Mouse (Mus musculus) ES-E14 (cell line): Measurements from ENCODE around the gene Hectd1. TPM values are rescaled to one million over a fixed set of nuclear protein-coding genes. Genes with fewer than 3 reads are reported as not detected.
A peak's percentile ranks its signal among the peaks of the same experiment; 100 is the strongest.

ENCODE experiments used
- DNase-seq: peaks from one replicate; pipeline ENCODE4 v3.0.0-alpha.2; 2013; ENCODE audit warnings: low read depth, low spot score
- H3K27ac ChIP-seq: 2 replicates; pipeline ENCODE4 v1.5.1; 2012; ENCODE audit warnings: low read depth, mild to moderate bottlenecking, low read length, moderate library complexity, mixed read lengths; ENCODE audit not compliant: poor library complexity, insufficient read depth, severe bottlenecking
- H3K36me3 ChIP-seq: 2 replicates; pipeline ENCODE4 v1.6.1; 2012; ENCODE audit warnings: mild to moderate bottlenecking, low read length, moderate library complexity, mixed read lengths; ENCODE audit not compliant: control insufficient read depth, poor library complexity, insufficient read depth, severe bottlenecking
- H3K4me1 ChIP-seq, 2 experiments: fragments of 150-350 bp in 1 of 2; sonication (generic) in 1 of 2; 2 replicates each; pipeline ENCODE4 v1.6.1; 2012; ENCODE audit warnings: low read length in 2 of 2, mild to moderate bottlenecking in 1 of 2, mixed read lengths in 1 of 2; ENCODE audit not compliant: control insufficient read depth in 2 of 2, insufficient read depth in 2 of 2, poor library complexity in 1 of 2
- H3K4me3 ChIP-seq, 2 experiments: fragments of 150-350 bp in 1 of 2; sonication (generic) in 1 of 2; 2 replicates each; pipeline ENCODE4 v1.5.1; 2012; ENCODE audit warnings: low read length in 2 of 2, low read depth in 1 of 2, mild to moderate bottlenecking in 1 of 2, mixed read lengths in 1 of 2; ENCODE audit not compliant: insufficient read depth in 1 of 2, poor library complexity in 1 of 2, severe bottlenecking in 1 of 2
- H3K9ac ChIP-seq: 2 replicates; pipeline ENCODE4 v1.6.1; 2012; ENCODE audit warnings: low read depth, mild to moderate bottlenecking, low read length, mixed read lengths; ENCODE audit not compliant: poor library complexity, insufficient read depth, severe bottlenecking
- H3K9me3 ChIP-seq: fragments of 150-350 bp; sonication (generic); 2 replicates; pipeline ENCODE4 v1.6.1; 2012; ENCODE audit warnings: low read depth, mild to moderate bottlenecking, low read length; ENCODE audit not compliant: control insufficient read depth, insufficient read depth
- CHD2 ChIP-seq: IDR thresholded peaks from 2 replicates; pipeline ENCODE4 v1.6.1; 2014; ENCODE audit warnings: mild to moderate bottlenecking, low read depth, low read length, inconsistent platforms
- HCFC1 ChIP-seq: IDR thresholded peaks from 2 replicates; pipeline ENCODE4 v1.6.1; 2012; ENCODE audit warnings: low read length, inconsistent platforms, borderline replicate concordance; ENCODE audit not compliant: insufficient read depth
- MAFK ChIP-seq: IDR thresholded peaks from 2 replicates; pipeline ENCODE4 v1.6.1; 2014; ENCODE audit warnings: mild to moderate bottlenecking, low read depth, low read length, inconsistent platforms; ENCODE audit not compliant: insufficient read depth
- ZC3H11A ChIP-seq: IDR thresholded peaks from 2 replicates; pipeline ENCODE4 v1.6.1; 2012; ENCODE audit warnings: low read depth, mild to moderate bottlenecking, inconsistent platforms, low read length, borderline replicate concordance
- ZNF384 ChIP-seq: IDR thresholded peaks from 2 replicates; pipeline ENCODE4 v1.6.1; 2012; ENCODE audit warnings: low read depth, low read length, inconsistent platforms
- in situ Hi-C, 2 experiments: fragments of 600-800 bp; cut with MboI; formaldehyde crosslinking; loops; one replicate each; pipeline ENCODE4 v1.15.1; 2025; ENCODE audit warnings: low sequenced_read_pairs in 2 of 2, inconsistent platforms in 1 of 2; ENCODE audit not compliant: unreplicated experiment in 2 of 2
- total RNA-seq: library from RNA; depleted of rRNA; stranded (reverse); fragments of 300-350 nt; gene quantifications from 2 replicates; pipeline ENCODE4 v1.2.3, GENCODE M21; 2012

Hectd1 gene
- total RNA-seq, 1 experiment = 45.1 TPM

DNA sequence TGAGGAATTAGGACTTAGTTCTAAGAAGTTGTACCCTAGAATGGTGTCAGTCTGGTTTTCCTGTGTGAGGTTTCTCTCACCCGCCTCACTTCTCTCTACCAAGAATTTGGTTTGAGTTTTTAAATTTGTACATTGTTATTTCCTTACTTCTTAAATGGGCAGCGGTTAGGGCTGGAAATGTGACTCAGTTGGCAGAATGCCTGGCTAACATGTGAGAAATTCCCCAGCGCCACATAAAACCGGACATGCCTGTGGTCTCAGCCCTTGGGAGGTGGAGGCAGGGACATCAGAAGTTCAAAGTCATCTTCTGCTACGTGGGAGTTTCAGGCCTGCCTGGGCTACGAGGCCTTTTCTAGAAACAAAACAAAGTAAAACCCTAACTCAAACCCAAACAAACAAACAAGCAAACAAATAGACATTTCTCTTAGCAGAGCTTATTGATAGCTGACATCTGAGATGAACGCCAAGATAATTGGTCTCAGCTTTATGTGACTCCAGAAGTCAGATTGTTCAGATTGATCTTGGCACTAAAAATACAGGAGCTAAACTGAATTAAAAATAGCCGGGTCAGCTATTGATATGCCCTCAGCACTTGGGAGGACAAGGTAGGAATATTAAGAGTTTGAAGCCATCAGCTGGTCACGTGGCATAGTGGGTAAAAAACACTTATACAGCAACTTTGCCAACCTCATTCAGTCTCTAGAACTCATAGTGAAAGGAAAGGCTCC is 18.8 kb upstream of the Hectd1 start:
- H3K4me1 ChIP-seq = peaks cover 1 to 9% of the 10 kb centered on the region in 2 experiments; a peak in 2 of 4 replicates
- no peak overlapping the region for H3K4me3 ChIP-seq
- no peaks in the 10 kb centered on the region for H3K9me3 ChIP-seq
- in situ Hi-C loops = no loop called here
- no peak overlapping the region for H3K9ac ChIP-seq
- no peak overlapping the region for H3K27ac ChIP-seq
- no peak for TF ChIP-seq HCFC1
- no peak for TF ChIP-seq ZNF384
- no peaks in the 10 kb centered on the region for H3K36me3 ChIP-seq
- DNase-seq = no peak

DNA sequence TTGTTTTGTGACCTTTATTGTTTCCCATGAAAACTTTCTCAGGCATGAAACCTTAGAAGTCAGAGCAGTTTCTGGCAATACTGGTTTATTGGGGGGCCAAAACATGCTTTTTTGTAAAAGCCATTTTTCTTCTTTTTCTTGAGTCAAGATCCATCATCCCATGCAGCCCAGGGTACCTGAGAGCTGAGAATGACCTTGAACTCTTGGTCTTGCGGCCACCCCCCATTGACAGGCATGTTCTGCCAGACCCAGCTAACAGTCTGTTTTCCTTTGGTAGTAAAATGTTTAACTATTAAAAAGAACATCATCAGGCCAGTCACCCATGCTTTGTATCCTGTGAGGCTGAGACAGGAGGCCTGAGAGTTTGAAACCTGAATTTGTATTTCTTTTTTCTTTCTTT is 15.9 kb upstream of the Hectd1 start:
- H3K27ac ChIP-seq = peak overlapping the region; percentile 62; the same call in 1 of the 2 replicates
- no peak overlapping the region for H3K9ac ChIP-seq
- DNase-seq = no peak
- peaks cover 1 to 9% of the 10 kb centered on the region in 2 experiments; a peak in 2 of 4 replicates for H3K4me1 ChIP-seq
- H3K36me3 ChIP-seq = no peaks in the 10 kb centered on the region
- H3K9me3 ChIP-seq = no peaks in the 10 kb centered on the region
- peak overlapping the region; percentile 17 to 69; a peak in 2 of 4 replicates for H3K4me3 ChIP-seq
- in situ Hi-C loops = no loop called here
- TF ChIP-seq HCFC1 = no peak
- no peak for TF ChIP-seq CHD2
- no peak for TF ChIP-seq MAFK
- TF ChIP-seq ZC3H11A = no peak
- TF ChIP-seq ZNF384 = no peak

DNA sequence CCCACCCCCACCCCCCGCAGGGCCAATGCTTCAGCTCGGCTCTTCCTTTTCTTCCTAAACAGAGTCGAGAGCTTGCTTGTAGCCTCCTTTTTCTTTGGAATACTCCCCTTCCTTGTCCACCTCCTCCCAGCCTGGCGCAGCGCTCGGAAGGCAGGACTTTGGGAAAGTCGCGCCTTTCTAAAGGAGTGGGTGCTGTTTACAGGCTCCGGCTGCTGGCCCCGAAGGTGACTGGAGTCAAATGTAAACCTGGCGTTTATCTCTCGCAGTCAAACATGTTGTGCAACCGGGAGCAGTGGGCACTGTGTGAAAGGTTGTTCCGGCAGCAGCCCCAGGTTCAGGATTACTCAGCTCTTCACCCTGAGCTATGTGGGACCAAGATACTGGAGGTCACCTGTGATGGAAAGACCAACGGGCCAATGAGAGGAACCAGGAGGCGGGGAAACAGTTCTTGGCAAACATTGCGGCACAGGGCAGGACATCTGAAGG is 15.5 kb upstream of the Hectd1 start:
- TF ChIP-seq ZC3H11A (no peak), ZNF384 (no peak), HCFC1 (no peak), CHD2 (peak; percentile 79), MAFK (peak; percentile 56; the same call in 1 of the 2 replicates)
- Histone ChIP-seq H3K4me1 (peaks cover 1 to 9% of the 10 kb centered on the region in 2 experiments; a peak in 2 of 4 replicates), H3K9ac (peak overlapping the region; percentile 77), H3K9me3 (no peaks in the 10 kb centered on the region), H3K27ac (peak overlapping the region; percentile 96), H3K36me3 (no peaks in the 10 kb centered on the region), H3K4me3 (peak overlapping the region; percentile 69 to 72)
- in situ Hi-C loops = no loop called here
- peak; percentile 95 for DNase-seq

DNA sequence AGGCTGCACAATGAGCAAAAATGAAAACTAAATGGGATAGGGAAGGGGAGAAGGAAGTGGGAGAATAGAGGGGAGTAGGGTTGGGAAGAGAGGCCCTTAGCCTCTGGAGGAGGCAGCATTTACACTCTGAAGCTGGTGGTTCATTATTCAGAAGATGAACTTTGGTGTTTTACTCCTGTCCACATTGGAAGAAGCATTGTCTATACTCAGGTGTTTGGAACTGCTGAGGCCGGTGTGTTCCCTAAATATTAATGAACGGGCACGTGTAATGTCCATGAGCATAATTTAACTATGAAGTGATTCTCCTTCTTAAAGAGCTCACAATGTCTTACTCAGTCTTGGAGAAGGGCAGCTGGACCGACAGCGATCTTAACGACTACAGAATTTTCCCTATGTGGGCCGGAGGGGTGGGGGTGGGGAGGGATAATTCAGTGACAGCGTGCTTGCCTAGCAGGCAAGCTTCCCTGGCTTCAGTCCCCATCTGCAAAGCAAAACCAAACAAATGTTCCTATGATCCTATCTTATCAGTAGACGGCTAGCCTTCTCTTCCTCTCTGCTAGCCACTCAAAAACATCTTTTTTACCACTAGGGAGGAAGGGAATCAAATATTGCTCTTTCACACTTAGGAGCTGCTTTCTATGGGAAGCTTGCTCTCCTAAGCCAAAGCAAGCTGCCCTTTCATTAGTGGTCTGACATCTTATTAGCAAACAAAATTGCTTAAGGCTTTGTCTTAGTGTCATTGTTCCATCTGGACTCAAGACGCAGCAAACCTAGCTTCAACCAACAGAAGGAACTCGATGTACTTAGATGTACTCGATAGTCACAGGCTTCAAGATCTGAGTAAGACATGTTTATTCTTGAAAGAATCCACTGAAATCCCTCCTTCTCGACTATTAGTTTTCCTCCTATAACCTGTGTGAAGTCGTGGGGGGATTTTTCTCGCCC is 14.5 kb upstream of the Hectd1 start:
- Histone ChIP-seq H3K9me3 (no peaks in the 10 kb centered on the region), H3K36me3 (no peaks in the 10 kb centered on the region), H3K27ac (peak overlapping the region; percentile 96; the same call in 1 of the 2 replicates), H3K4me3 (peak overlapping the region in 1 of 2 experiments; percentile 69; a peak in 1 of 4 replicates), H3K9ac (no peak overlapping the region; the same call in 1 of the 2 replicates), H3K4me1 (peaks cover 1 to 9% of the 10 kb centered on the region in 2 experiments; a peak in 2 of 4 replicates)
- no peak for DNase-seq
- in situ Hi-C loops = no loop called here
- TF ChIP-seq HCFC1 (no peak), MAFK (no peak), ZNF384 (no peak), ZC3H11A (no peak), CHD2 (no peak)
